Mouse (Mus musculus): ENCODE results near the gene Npb.
"Not testable (repeated sequence)": the region's sequence is repeated elsewhere in the genome, so short reads cannot be mapped to it uniquely, and the experiment has no call there.

- not testable (repeated sequence) for TF ChIP-seq POLR2A (IDR thresholded peaks at IDR 0.05; ENCODE audit: low read depth, low read length); CTCF (IDR thresholded peaks at IDR 0.05; ENCODE audit: borderline replicate concordance, insufficient read depth, low read length)
Observed at GRCm38 (mm10) chr11:120558843-120559242, 49.4 kb upstream of the Npb start.

Measured in embryonic fibroblast, embryonic 13.5 days (primary cell).